Mouse (Mus musculus) bone marrow, adult 2 months (tissue): Measurements from ENCODE around the gene Olfr1419.

Source experiments
- CTCF ChIP-seq: fragments of 200-500 bp; IDR thresholded peaks from 2 replicates; pipeline ENCODE4 v1.5.1; 2011; ENCODE audit warnings: low read length, control low read depth; ENCODE audit not compliant: control insufficient read depth, insufficient read depth
- POLR2A ChIP-seq: fragments of 200-500 bp; IDR thresholded peaks from 2 replicates; pipeline ENCODE4 v1.6.1; 2011; ENCODE audit warnings: low read depth, mild to moderate bottlenecking, control low read depth, low read length, borderline replicate concordance; ENCODE audit not compliant: control insufficient read depth

- TF ChIP-seq CTCF (no peak), POLR2A (no peak)
Observed at GRCm38 (mm10) chr19:11915804-11916203, 40.9 kb upstream of the Olfr1419 start.
